Mouse (Mus musculus) limb, embryonic 14.5 days (tissue): ENCODE results near the gene Cacna1g. TPM values are rescaled to one million over a fixed set of nuclear protein-coding genes. Genes with fewer than 3 reads are reported as not detected.

Source experiments
- ATAC-seq: fragments of 200-750 bp; cut with Nextera tagmentation; 2 replicates; pipeline ENCODE4 v1.8.0; 2017; ENCODE audit warnings: low read depth, moderate number of reproducible peaks, moderate TSS enrichment; ENCODE audit not compliant: low FRiP score
- DNase-seq: peaks from one replicate; pipeline ENCODE4 v3.0.0-alpha.2; 2015; ENCODE audit warnings: low spot score
- H3K27ac ChIP-seq: fragments of 300-500 bp; sonication (generic); replicated peaks from 2 replicates; pipeline ENCODE4 v1.5.1; 2014; ENCODE audit warnings: low read depth, mild to moderate bottlenecking, low read length, moderate library complexity, mixed read lengths
- H3K27me3 ChIP-seq: fragments of 300-500 bp; sonication (generic); 2 replicates; pipeline ENCODE4 v1.6.1; 2014; ENCODE audit warnings: low read length, mixed read lengths; ENCODE audit not compliant: control insufficient read depth, insufficient read depth
- H3K36me3 ChIP-seq: fragments of 300-500 bp; sonication (generic); 2 replicates; pipeline ENCODE4 v1.6.1; 2014; ENCODE audit warnings: mild to moderate bottlenecking, low read length, moderate library complexity, mixed read lengths; ENCODE audit not compliant: control insufficient read depth, insufficient read depth
- H3K4me1 ChIP-seq: fragments of 300-500 bp; sonication (generic); 2 replicates; pipeline ENCODE4 v1.6.1; 2014; ENCODE audit warnings: antibody characterized with exemption, low read length, mixed read lengths; ENCODE audit not compliant: control insufficient read depth, insufficient read depth
- H3K4me2 ChIP-seq: fragments of 300-500 bp; sonication (generic); replicated peaks from 2 replicates; pipeline ENCODE4 v1.6.1; 2014; ENCODE audit warnings: low read depth, mild to moderate bottlenecking, low read length, moderate library complexity; ENCODE audit not compliant: severe bottlenecking
- H3K4me3 ChIP-seq: fragments of 300-500 bp; sonication (generic); replicated peaks from 2 replicates; pipeline ENCODE4 v1.5.1; 2014; ENCODE audit warnings: low read length
- H3K9ac ChIP-seq: fragments of 300-500 bp; sonication (generic); 2 replicates; pipeline ENCODE4 v1.6.1; 2014; ENCODE audit warnings: mild to moderate bottlenecking, low read depth, low read length, moderate library complexity; ENCODE audit not compliant: severe bottlenecking
- H3K9me3 ChIP-seq: fragments of 300-500 bp; sonication (generic); 2 replicates; pipeline ENCODE4 v1.6.1; 2016; ENCODE audit warnings: low read length; ENCODE audit not compliant: control insufficient read depth
- POLR2A ChIP-seq: fragments of 200-500 bp; IDR thresholded peaks from 2 replicates; pipeline ENCODE4 v1.8.0; 2012; ENCODE audit warnings: inconsistent platforms, mild to moderate bottlenecking, moderate library complexity, borderline replicate concordance; ENCODE audit not compliant: insufficient read depth, insufficient read length; ENCODE audit errors: extremely low read depth
- WGBS: fragments of 180-500 bp; shearing (Covaris S2); extraction: QIAGEN DNeasy Blood & Tissue Kit; methylation state at CpG from one replicate; pipeline ENCODE4 v1.1.7; 2014; 5-methylcytosine and 5-hydroxymethylcytosine counted together
- polyA plus RNA-seq, 2 experiments: library from polyadenylated mRNA; depleted of rRNA in 1 of 2; stranded (reverse) in 1 of 2; unstranded in 1 of 2; fragments of >200 nt; fragmentation: Nextera tagmentation in 1 of 2; extraction: Ambion mirVana in 1 of 2; gene quantifications; 2 replicates each; pipeline versions ENCODE4 v1.2.1 to v1.2.3; 2012 to 2014

Gene Cacna1g
- polyA plus RNA-seq, 2 experiments: 49.0 to 449 TPM

DNA sequence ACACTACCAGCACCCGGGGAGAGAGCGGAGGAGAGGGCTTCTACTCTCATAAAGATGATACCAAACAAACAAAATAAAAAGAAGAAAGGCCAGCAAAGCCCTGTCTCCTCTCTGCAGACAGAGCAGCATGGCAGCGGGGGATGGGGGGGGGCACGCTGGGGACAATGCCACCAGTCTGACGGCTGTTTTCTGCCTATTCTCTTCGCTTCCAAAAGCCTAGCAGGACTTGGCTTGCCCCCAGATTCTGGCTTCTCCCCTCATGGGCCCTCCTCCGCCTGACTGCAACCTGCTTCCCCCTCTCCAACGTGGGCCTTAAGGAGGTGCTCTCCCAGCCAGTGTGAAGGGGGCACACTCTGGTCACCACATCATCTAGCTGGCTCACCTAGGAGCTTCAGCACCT is 60.5 kb downstream of the Cacna1g start:
- ATAC-seq (no peak), DNase-seq (no peak)
- H3K4me3 ChIP-seq: no peak overlapping the region
- H3K4me1 ChIP-seq: peaks cover 15% of the 10 kb centered on the region
- no peak for TF ChIP-seq POLR2A
- H3K36me3 ChIP-seq: peaks cover 99% of the 10 kb centered on the region
- no peak overlapping the region for H3K4me2 ChIP-seq
- no peaks in the 10 kb centered on the region for H3K27me3 ChIP-seq
- H3K9ac ChIP-seq: no peak overlapping the region
- 43% methylated on average over 8 of the region's 8 CpGs for WGBS
- H3K27ac ChIP-seq: no peak overlapping the region
- H3K9me3 ChIP-seq: no peaks in the 10 kb centered on the region

DNA sequence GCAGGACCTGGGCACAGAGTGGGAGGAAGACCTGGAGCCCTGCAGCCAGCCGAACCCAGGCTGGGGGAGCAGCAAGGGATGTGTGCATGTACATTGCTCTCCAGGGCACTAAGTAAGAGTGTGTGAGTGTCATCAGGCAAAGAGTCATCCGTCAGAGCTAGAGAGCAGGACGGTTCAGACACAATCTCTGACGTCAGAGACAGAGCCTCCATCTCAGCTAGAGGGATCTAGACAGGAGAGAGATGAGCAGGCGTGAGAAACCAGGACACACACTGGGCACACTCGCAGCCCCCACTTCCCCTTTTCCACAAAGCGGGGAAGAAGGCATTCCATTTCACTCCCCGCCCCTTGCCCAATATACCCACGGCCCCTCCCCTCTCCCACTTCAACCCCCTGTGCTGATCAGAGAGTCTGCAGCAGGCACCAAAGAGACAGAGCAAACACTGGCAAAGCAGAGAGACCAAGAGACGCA is 61.0 kb downstream of the Cacna1g start:
- peaks cover 96% of the 10 kb centered on the region for H3K36me3 ChIP-seq
- peak; percentile 17; the same call in 1 of the 2 replicates for ATAC-seq
- H3K4me1 ChIP-seq: peaks cover 16% of the 10 kb centered on the region
- WGBS: 47% methylated on average over 9 of the region's 10 CpGs
- no peak overlapping the region for H3K4me2 ChIP-seq
- H3K9ac ChIP-seq: no peak overlapping the region
- no peak overlapping the region for H3K27ac ChIP-seq
- no peak for DNase-seq
- no peaks in the 10 kb centered on the region for H3K9me3 ChIP-seq
- H3K27me3 ChIP-seq: no peaks in the 10 kb centered on the region
- TF ChIP-seq POLR2A: no peak
- no peak overlapping the region for H3K4me3 ChIP-seq

DNA sequence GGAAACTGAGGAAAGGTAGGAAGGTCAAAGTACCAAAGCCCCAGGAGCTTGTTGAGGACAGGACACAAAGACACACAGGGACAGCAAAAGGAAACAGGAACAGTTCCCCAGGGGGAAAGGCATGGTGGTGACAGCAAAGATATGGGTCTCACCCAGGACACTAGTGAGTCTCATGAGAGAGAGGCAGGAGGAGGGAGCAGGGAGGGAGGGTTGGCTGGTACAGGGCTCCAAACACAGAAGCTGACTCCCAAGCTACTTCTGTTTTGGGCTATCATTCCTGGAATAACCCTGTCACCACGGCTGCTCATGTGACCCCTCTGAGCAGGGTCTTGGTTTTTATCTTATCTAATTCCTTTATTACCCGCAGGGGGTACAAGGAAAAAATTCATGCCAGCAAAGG is 61.4 kb downstream of the Cacna1g start:
- WGBS: 62% methylated on average over 2 of the region's 2 CpGs
- DNase-seq: no peak
- Histone ChIP-seq H3K9ac (no peak overlapping the region), H3K27me3 (no peaks in the 10 kb centered on the region), H3K4me1 (peaks cover 20% of the 10 kb centered on the region), H3K36me3 (peaks cover 92% of the 10 kb centered on the region), H3K4me3 (no peak overlapping the region), H3K9me3 (no peaks in the 10 kb centered on the region), H3K27ac (no peak overlapping the region), H3K4me2 (no peak overlapping the region)
- no peak for ATAC-seq
- TF ChIP-seq POLR2A: no peak

DNA sequence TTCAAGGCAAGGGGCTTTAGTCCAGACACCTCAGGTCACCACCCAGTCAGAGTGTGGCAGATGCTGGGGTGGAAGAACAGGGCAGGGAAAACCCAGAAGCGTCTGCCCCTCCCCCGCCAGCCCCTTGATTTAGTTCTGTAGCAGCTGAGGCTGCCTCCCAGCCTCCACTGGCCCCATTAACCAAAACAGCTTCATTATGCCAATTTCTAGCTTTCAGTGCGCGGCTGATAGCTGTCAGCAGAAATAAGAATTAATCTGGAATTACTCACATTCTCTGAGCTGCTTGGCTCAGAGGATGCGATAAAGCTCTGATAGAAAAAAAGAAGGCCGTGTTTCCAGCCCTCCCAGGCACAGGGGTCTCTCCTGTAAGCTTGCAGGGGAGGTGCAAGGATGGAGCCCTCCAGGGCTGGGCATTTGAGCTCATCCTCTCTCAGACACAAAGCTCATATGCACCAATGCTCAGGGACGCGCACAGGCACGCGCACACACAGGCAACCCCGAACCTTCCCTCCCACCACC is 66.1 kb downstream of the Cacna1g start:
- Histone ChIP-seq H3K4me3 (no peak overlapping the region), H3K36me3 (peaks cover 45% of the 10 kb centered on the region), H3K9ac (no peak overlapping the region), H3K27ac (no peak overlapping the region), H3K27me3 (no peaks in the 10 kb centered on the region), H3K4me1 (peaks cover 23% of the 10 kb centered on the region), H3K4me2 (no peak overlapping the region), H3K9me3 (no peaks in the 10 kb centered on the region)
- TF ChIP-seq POLR2A: no peak
- peak; percentile 17 for DNase-seq
- 39% methylated on average over 11 of the region's 11 CpGs for WGBS
- no peak for ATAC-seq

DNA sequence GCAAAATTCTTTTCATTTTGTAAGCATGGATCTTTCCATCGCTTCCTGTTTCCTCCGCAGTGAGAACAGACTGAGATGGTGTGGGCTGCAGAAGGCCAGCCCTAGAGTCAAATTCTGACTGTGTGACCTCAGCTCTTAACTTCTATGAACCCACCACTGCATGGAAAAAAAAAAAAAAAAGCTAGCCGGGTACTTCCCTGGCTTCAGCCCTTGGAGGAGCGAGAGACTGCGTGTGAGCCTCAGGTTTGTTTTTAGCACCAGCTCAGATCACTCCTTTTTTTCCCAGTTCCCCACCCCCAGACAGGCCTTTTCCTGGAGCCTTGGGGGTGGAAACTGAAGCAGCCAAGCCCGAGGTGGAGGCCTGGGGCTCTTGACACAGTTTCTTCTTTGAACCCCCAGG is 68.7 kb downstream of the Cacna1g start:
- H3K36me3 ChIP-seq: peaks cover 20% of the 10 kb centered on the region
- no peak overlapping the region for H3K4me2 ChIP-seq
- DNase-seq (no peak), ATAC-seq (no peak)
- TF ChIP-seq POLR2A: no peak
- no peaks in the 10 kb centered on the region for H3K9me3 ChIP-seq
- H3K27me3 ChIP-seq: no peaks in the 10 kb centered on the region
- no peak overlapping the region for H3K9ac ChIP-seq
- 38% methylated on average over 6 of the region's 6 CpGs for WGBS
- no peak overlapping the region for H3K4me3 ChIP-seq
- H3K27ac ChIP-seq: 0 out of 2 replicates have a peak overlapping the region, but pooled peaks have one; percentile 8
- H3K4me1 ChIP-seq: peaks cover 23% of the 10 kb centered on the region
